Mouse (Mus musculus): ENCODE data around the gene Anxa6. TPM values are rescaled to one million over a fixed set of nuclear protein-coding genes. Genes with fewer than 3 reads are reported as not detected.
"Not testable (repeated sequence)": the region's sequence is repeated elsewhere in the genome, so short reads cannot be mapped to it uniquely, and the experiment has no call there.

The Anxa6 gene
- total RNA-seq, 2 experiments from 2014 or later, result 10.4 to 14.0 TPM

DNA sequence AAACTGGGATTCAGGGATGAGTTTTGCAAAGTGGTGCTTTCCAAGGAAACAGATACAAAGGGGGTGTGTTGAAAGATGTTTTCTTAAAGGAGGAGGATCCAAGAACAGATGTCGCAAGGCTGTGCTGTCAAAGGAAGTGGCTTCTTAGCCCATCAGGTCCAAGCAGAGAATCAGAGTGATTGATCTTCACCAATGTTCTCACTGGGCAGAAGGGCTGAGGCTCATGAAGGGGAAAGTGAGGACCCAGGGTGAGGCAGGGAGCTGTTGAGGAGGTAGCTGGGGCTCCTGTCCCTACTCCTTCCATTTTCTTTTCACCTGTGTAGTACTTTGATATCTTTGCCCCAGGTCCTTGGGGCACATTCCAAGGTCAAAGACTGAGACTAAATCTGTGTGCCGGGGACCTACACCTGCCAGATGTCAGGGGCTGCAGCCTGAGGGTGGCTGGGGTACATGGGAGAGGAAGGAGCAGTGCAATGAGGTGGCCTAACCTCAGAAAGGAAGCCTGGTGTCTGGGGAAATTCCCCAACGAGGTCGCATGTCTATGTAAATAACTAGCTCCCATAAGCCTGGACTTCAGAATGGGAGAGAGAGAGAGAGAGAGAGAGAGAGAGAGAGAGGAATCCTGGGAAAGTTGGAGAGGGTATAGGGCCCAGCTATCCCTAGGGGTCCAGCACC lies 61.1 kb downstream of the Anxa6 start:
- no peak for ATAC-seq (replicated peaks; ENCODE audit: low FRiP score, poor library complexity, severe bottlenecking)

DNA sequence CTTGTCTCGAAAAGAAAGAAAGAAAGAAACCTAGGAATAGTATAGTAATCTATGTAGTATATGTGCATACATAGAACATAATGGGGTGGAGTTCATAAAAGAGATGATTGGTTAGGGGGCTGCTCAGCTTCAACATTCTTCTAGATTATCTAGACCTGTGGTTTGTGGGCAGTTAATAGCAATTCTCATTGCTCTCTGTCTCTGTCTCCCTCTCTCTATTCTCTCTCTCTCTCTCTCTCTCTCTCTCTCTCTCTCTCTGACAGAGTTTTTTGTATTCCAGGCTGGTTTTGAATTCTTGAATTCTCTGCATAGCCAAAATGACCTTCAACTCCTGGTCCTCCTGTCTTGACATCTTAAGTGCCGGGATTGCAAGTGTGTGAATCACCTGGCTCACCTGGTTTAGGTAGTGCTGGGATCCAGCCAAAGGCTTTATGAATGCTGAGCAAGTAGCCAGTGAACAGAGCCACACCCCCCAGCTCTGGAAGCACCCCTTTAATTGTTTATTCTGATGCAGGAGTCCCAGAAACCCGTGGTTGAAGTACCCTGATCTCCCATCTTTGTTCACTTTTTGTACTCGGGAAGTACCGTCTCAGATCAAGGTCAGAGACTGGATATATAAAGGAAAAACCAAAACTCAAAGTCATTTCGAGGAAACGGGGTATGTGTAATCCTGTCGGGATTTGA lies 61.7 kb downstream of the Anxa6 start:
- ATAC-seq (replicated peaks; ENCODE audit: low FRiP score, poor library complexity, severe bottlenecking), result no peak

DNA sequence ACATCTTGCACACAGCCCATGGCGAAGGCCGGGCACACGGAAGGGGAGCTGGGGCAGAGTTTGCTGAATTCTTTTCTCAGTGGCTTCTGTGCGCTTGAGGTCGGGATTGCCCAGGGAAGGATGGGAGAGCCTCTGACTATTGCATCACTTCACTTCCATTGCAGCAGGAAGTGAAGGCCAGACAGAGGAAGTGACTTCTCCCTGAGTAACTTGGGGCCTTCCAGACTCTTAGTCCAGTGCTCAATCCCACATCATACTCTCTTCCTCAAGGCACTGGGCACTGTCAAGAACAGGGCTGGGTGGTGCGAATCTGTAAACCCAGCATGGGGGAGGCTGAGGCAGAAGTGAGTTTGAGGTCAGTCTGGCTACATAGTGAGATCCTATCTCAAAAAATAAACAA lies 68.0 kb downstream of the Anxa6 start:
- no peak for ATAC-seq (replicated peaks; ENCODE audit: low FRiP score, poor library complexity, severe bottlenecking)

DNA sequence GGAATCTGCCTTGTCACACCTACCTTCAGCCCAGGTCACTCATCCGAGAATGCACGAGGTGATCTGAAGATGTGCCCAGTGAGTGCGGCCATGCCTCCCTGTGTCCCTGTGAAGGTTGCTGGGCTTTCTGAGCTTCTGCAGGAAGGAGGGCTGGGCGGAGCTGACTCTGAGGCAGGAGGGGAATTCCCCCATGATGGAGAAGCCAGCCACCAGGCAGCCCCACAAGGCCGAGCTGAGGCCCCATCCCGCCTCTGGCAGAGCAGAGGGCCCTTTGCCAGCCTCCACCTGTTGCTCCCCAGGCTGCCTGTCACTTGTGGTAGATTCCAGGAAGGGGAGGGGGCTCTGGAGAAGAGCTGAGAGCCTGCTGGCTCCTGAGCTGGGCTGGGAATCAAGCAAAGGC lies 70.4 kb downstream of the Anxa6 start, which contains the start of gene Tnip1:
TSS of gene Tnip1 (minus strand) at position 108 of the 400 bp plus-strand sequence.
- ATAC-seq (replicated peaks; ENCODE audit: low FRiP score, poor library complexity, severe bottlenecking), result no peak

DNA sequence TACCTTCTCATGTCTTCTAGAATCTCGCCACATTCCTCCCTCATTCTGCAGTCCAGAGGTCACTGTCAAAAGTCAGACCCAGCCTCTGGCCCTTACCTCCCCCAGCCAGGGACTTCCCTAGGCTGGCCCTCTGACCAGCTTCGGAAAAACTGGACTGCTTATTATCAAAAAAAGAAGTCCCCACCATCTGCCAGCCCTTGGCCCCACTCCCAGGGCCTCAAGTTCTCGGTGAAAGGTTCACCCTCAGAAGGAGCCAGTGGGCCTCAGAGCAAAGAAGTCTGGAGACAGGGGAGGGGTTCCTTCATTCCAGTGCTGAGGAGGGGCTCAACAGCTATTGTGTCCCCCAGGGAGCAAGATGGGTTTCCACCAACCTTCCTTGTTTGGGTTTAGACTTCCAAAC lies 71.3 kb downstream of the Anxa6 start:
- ATAC-seq (replicated peaks; ENCODE audit: low FRiP score, poor library complexity, severe bottlenecking), result 0 out of 2 replicates have a peak, but pooled peaks have one; percentile 22

DNA sequence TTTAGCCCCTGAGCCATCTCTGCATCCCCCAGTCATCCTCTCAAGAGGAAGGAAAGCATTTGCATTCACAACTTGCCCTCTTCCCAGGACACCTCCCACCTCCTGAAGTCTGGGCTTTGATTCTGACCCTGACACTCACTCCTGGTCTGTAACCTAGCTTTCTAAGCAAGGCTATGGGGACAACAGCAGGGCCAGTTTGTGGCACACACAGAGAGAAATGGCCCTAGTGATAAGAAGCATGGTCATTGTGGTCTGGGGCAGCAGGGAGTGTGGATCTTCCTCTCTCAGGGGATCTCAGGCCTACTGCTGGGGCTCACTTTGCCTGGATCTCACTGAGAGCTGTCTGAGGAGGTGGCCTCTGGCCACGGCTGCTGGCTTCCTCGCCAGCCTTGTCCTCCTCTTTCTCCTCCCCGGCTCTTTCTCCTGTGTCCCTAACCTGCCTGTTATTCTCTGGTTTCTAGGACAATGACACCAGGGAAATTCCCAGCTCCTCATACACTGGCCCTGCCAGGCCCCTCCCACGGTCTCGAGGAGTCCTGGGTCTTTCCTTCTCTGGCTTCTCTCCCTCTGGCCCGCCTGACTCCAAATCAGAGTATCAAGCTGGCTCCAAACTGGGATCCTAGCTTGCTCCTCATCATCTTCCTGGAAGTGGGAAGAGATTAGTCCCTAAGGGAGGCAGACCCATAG lies 71.9 kb downstream of the Anxa6 start:
- no peak for ATAC-seq (replicated peaks; ENCODE audit: low FRiP score, poor library complexity, severe bottlenecking)

DNA sequence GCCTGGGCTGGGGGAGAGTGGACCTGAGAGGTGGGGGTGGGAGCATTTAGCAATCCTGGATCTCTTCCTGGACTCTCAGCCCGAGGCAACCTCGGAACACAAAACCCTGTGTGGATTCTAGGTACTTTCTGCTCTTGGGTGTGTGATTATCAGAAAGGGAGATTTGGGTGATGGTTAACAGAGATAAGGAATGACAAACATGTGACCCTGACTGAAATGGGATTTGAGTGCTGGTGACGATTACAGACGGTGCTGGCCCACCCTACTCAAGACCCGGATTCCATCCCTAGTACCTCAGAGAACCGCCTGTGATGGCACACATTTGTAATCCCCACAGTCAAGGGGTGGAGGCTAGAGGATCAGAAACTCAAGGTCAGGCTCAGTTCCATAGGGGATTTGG lies 73.0 kb downstream of the Anxa6 start:
- no peak for ATAC-seq (replicated peaks; ENCODE audit: low FRiP score, poor library complexity, severe bottlenecking)

DNA sequence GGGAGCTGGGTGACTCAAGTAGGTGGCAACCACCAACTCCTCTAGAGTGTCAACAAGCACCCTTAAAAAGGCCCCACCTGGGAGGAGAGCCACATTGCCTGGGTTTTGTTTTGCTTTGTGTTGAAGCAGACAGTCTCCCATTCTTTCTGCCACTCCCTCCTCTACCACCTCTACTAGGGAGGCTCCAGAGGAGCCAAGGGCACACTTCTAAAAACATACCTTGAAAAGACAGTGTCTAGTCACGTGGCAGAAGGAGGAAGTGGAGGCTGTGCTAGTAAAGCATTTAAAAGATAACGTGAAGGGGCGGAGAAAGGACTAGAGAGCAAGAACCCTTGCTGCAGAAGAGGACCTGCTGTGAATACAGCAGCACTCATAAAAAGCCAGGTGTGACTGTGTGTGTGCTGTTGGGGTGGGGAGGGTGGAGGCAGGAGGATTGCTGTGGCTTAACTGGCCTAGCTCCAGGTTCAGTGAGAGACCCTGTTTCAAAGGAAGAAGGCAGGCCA lies 74.6 kb downstream of the Anxa6 start:
- ATAC-seq (replicated peaks; ENCODE audit: low FRiP score, poor library complexity, severe bottlenecking), result no peak

DNA sequence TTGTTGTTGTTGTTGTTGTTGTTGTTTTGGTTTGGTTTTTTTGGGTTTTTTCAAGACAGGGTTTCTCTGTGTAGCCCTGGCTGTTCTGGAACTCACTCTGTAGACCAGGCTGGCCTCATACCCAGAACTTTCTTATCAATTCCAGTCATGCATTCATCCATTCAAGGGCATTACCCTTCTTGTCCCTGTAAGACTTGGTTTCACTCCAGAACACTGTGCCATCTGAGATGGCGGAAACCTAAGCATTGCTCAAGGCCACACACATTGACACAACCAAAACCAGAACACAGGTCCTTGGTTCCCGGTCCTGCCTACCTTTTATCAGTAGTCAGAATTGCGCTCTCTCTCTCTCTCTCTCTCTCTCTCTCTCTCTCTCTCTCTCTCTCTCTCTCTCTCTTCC lies 75.5 kb downstream of the Anxa6 start:
- ATAC-seq (replicated peaks; ENCODE audit: low FRiP score, poor library complexity, severe bottlenecking), result not testable (repeated sequence)

DNA sequence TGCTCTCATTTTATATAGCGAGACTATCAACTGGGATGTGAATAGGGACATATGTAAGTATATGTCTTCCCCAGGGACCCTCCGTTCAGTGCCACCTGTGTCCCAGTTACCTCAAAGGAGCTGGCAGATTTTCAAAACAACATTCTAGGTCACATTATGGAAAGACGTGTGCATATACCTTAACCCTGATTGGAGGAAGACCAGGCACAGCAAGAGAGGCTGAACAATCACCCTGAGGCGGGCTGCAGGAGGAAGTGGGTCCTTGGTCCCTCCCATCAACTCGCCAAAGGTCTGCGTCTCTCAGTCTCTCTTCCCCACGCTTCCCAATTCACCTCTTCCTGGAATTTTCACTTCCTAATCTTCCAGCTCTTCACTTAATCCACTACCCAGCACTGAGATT lies 76.3 kb downstream of the Anxa6 start:
- no peak for ATAC-seq (replicated peaks; ENCODE audit: low FRiP score, poor library complexity, severe bottlenecking)

DNA sequence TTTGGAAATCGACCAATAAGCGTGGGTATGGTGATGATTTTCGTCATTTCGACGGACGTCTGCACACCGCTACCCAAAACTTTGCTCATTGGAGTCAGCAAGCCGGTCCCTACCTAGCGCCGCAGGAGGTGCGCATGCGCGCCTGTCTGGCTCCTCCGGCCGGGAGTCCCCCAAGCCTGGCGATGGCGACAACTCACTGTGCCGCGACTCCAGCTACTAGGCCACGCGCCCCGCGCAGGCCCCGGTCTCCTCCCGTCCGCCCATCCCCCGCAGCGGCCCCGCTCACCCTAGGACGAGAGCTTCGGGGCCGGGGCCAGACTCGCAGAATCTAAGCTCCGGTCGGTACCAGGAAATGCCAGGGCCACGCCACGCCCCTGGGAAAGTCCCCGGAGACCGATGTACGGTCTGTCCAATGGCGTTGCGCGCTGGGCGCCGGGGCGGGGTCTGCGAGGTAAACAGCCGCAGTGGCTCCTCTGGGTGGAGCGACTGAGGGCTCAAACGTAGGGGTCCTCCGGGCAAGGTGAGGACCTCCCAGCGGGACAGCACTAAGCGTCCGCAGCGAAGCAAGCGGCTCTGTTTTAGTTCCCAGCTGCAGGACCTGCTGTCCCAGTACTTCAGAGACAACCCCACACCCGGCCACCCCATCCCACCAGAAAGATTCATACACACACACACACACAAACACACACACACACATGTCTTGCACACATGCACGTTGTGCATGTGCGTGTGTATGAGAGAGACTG lies 77.3 kb downstream of the Anxa6 start:
- peak; percentile 97 for ATAC-seq (replicated peaks; ENCODE audit: low FRiP score, poor library complexity, severe bottlenecking)

DNA sequence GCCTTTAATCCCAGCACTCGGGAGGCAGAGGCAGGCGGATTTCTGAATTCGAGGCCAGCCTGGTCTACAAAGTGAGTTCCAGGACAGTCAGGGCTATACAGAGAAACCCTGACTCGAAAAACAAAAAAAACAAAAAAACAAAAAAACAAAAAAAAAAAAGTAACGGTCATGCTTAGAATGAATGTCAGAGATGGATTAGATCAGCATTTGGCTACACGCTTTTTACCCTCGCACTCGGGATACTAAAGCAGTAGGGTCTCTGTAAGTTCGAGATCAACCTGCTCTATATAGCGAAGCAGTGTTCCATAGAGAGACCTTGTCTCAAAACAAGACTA lies 77.9 kb downstream of the Anxa6 start:
- ATAC-seq (replicated peaks; ENCODE audit: low FRiP score, poor library complexity, severe bottlenecking), result not testable (repeated sequence)

DNA sequence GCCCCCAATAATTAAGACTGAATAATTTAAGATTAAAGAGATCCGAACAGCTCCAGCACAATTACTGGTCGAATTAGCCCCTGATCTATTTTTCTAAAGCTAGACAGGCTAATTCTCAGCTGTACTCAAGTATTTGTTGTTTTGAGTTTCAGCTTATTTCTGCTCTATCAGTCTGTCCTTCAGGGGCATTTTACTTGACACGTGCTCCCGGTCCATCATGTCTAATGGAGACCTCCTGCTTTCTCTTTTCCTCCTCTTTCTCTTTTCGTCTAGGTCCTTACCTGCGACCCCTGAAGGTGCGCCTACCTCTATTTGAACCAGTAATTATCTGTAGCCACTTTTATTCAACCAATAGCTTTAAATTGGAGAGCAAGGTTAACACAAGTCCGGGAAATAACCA lies 78.5 kb downstream of the Anxa6 start:
- ATAC-seq (replicated peaks; ENCODE audit: low FRiP score, poor library complexity, severe bottlenecking), result no peak

DNA sequence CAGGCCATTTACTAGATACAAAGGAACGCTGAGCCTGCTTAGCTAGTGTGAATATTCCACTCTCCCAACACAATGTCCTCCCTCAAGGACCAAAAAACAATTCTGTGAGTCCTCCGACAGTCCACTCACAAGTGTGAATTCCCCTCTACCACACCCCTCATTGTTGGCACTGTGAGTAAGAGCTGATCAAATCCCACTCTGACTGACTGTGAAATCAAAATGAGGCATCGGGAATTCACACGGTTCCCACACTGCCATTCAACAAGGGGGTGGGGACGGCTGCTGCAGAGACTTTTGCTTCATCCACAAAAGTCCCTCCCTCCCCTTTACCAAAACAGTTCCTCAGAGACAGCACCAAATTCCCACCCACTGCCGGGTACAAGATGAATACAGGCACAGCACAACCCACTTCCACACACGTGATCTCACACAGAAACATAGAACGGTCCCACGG lies 79.2 kb downstream of the Anxa6 start:
- ATAC-seq (replicated peaks; ENCODE audit: low FRiP score, poor library complexity, severe bottlenecking), result no peak

DNA sequence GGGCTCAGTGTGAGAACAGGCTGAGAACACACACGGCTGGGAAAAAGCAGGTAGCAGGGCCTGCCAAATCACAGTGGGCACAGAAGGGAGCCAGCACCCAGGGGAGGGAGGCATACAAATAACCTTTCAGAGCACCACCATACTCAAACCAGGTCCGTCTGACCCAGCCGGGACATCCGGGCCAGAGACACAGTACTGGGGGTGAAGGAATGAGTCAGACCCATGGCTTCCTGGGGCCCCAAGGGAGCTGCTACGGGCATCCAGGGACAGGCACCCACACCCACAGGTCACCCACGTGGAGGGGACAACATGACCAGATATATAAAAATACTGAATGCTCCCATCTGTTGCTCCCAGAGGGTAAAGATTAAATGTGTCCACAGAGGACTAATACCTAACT lies 80.6 kb downstream of the Anxa6 start:
- ATAC-seq (replicated peaks; ENCODE audit: low FRiP score, poor library complexity, severe bottlenecking), result no peak

DNA sequence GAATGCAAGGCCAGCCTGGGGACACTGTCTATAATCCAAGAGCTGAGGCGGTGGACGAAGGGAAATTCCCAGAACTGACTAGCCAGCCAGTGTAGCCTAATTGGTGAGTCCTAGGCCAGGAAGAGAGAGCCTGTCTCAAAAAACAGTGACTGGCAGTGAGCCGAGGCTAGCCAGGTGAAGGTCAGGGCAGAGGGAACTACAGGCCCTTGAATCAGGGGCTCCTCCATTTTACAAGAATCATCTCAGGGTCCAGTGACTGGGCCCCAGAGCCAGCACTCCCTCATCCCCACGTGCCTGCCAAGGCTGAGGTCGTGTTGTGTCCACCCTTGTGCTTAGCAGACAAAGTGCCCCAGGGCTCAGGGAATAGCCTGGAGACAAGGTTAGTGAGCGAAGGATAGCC lies 82.6 kb downstream of the Anxa6 start:
- no peak for ATAC-seq (replicated peaks; ENCODE audit: low FRiP score, poor library complexity, severe bottlenecking)

DNA sequence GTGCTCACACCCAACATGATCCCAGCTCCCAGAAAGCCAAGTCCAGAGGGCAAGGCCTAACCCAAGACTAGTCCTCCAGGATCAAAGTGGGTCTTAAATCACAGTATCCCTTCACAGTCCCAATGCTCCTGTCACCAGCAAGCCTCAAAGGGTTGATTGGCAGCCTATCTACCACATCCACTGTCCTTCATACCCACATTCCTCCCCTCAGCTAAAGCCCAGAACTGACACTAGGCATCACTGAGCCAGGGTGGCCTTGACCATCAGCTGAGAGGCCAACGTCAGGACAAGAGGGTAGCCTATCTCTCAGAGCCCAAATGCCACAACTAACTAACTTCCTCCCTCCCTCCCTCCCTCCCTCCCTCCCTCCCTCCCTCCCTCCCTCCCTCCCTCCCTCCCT lies 83.5 kb downstream of the Anxa6 start:
- ATAC-seq (replicated peaks; ENCODE audit: low FRiP score, poor library complexity, severe bottlenecking), result no peak

DNA sequence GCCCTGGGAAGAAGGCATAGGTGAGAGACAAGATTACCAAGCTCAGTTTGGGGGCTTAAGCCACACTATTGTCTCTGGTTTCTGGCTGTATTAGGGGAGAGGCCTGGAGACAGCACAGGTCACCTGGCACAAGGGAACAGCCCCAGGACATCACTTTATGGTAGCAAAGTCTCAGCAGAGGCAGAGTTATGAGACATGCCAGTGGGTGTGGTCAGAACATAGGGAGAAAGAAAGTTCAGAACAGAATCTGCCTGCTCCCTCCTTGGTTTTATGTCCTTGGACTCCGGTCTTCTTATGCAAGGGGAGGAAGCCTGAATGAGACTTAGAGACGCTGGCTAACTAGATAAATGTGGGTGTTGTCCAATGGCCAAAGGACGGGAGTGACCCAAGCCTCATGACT lies 88.5 kb downstream of the Anxa6 start:
- no peak for ATAC-seq (replicated peaks; ENCODE audit: low FRiP score, poor library complexity, severe bottlenecking)

DNA sequence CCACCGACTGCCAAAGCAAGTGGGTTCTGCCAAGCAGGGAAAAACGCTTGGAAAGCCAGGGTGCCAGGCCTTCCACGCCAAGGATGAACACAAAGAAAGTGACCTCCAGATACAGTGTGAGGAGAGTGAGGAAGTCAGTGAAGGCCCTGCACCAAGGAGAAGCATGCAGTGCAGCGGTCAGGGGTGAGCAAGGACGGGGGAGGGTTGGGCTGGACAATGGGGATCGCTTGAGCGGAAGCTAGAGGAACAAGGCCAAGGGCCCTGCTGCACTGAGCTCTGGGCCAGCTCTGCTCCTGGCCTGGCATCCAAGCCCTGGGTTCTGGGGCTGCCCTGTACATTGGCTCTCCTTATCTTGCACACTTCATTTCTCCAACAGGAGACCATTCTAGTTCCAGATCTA lies 93.2 kb downstream of the Anxa6 start:
- no peak for ATAC-seq (replicated peaks; ENCODE audit: low FRiP score, poor library complexity, severe bottlenecking)

DNA sequence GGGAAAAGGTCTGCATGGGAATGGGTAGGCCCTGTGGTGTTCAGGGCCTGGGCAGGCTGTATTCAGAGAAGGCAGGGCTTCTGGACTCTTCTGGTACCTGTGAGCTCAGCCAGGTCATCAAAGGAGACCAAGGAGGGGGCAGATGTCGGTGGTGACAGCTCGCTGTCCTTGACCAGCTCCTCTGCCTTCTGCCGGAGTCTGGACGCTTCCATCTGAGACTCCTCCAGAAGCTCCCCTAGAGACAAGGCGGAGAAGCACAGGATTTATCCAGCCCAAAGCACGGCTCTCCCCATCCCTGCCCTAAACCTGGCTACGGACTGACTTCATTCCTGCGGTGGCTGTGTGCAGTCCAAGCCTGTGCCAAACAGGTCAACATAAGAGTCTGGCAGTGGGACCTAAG lies 93.7 kb downstream of the Anxa6 start:
- no peak for ATAC-seq (replicated peaks; ENCODE audit: low FRiP score, poor library complexity, severe bottlenecking)
